Mouse (Mus musculus): ENCODE results near the gene Trak2. TPM values are rescaled to one million over a fixed set of nuclear protein-coding genes. Genes with fewer than 3 reads are reported as not detected.

Trak2 gene
- total and polyA plus RNA-seq, 2 experiments from 2014 or later, result 13.3 to 46.7 TPM

- DNase-seq (ENCODE audit: low spot score) (no peak), ATAC-seq (ENCODE audit: low FRiP score) (no peak)
- Histone ChIP-seq H3K4me3 (ENCODE audit: low read depth, low read length) (no peak overlapping the region), H3K4me1 (ENCODE audit: insufficient read depth, low read length) (no peaks in the 10 kb centered on the region), H3K36me3 (ENCODE audit: insufficient read depth, low read length) (peaks cover 30% of the 10 kb centered on the region; the same call in 1 of the 2 replicates), H3K9me3 (ENCODE audit: low read length) (no peaks in the 10 kb centered on the region), H3K9ac (replicated peaks; ENCODE audit: low read length, poor library complexity, severe bottlenecking) (no peak overlapping the region), H3K27me3 (ENCODE audit: insufficient read depth, low read length) (no peaks in the 10 kb centered on the region), H3K4me2 (ENCODE audit: low read depth, low read length, poor library complexity, severe bottlenecking) (no peak overlapping the region), H3K27ac (ENCODE audit: low read depth, low read length) (no peak overlapping the region)
- 86% methylated on average over 5 of the region's 5 CpGs for WGBS
- no peak for TF ChIP-seq CTCF (IDR thresholded peaks at IDR 0.05)
These were observed 11.4 kb upstream of the Trak2 start for GRCm38 (mm10) chr1:58984586-58984985.

DNA sequence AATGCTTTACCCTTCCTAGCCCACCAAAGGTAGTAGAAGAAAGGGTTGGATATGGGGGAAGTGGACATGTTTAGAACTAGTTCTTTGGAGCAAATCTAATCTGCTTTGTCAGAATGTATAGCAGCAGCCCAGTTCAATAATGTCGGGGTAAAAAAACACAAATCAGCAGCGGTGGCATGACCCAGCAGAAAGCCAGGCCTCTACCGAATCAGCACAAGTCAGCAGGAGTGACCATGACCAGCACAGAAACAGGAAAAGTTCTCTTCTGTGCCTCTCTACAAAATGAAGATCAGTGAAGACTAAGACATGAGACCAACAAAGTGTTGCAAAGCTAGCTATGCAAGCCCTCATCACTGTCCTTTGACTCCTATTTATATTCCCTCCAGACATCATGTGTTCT, 9.0 kb upstream of the Trak2 start:
- no peak for TF ChIP-seq CTCF (IDR thresholded peaks at IDR 0.05)
- no peaks in the 10 kb centered on the region for H3K9me3 ChIP-seq (ENCODE audit: low read length)
- WGBS, result 85% methylated on average over 3 of the region's 3 CpGs
- ATAC-seq (ENCODE audit: low FRiP score) (no peak), DNase-seq (ENCODE audit: low spot score) (no peak)
- H3K27ac ChIP-seq (ENCODE audit: low read depth, low read length), result no peak overlapping the region
- H3K9ac ChIP-seq (replicated peaks; ENCODE audit: low read length, poor library complexity, severe bottlenecking), result no peak overlapping the region
- H3K4me3 ChIP-seq (ENCODE audit: low read depth, low read length), result no peak overlapping the region
- H3K27me3 ChIP-seq (ENCODE audit: insufficient read depth, low read length), result no peaks in the 10 kb centered on the region
- peaks cover 32% of the 10 kb centered on the region for H3K36me3 ChIP-seq (ENCODE audit: insufficient read depth, low read length)
- H3K4me2 ChIP-seq (ENCODE audit: low read depth, low read length, poor library complexity, severe bottlenecking), result no peak overlapping the region
- H3K4me1 ChIP-seq (ENCODE audit: insufficient read depth, low read length), result no peaks in the 10 kb centered on the region

- under 1% methylated on average over 28 of the region's 28 CpGs for WGBS
- no peak; the same call in 1 of the 2 replicates for ATAC-seq (ENCODE audit: low FRiP score)
- DNase-seq (ENCODE audit: low spot score), result peak; percentile 71
These were observed 322 bp downstream of the Trak2 start for GRCm38 (mm10) chr1:58972851-58973365.

DNA sequence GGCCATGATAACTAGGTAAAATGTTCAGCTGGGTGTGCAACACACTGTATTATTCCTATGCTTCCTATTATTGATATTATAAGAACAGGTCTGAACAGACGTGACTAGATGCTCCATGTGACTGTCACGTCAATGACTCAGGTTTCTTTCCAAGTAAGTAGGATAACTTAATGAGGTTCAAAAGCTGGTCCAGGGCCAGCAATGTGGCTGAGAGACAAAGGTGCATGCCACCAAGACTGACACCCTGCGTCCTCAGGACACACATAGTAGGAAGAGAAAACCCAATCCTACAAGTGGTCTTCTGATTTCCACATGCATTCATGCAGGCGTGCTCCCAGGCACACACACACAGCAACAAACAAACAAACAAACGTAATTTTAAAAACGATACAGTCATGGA, 2.1 kb downstream of the Trak2 start:
- Histone ChIP-seq H3K27me3 (ENCODE audit: insufficient read depth, low read length) (no peaks in the 10 kb centered on the region), H3K36me3 (ENCODE audit: insufficient read depth, low read length) (no peaks in the 10 kb centered on the region), H3K9ac (replicated peaks; ENCODE audit: low read length, poor library complexity, severe bottlenecking) (no peak overlapping the region), H3K4me2 (ENCODE audit: low read depth, low read length, poor library complexity, severe bottlenecking) (no peak overlapping the region; the same call in 1 of the 2 replicates), H3K4me1 (ENCODE audit: insufficient read depth, low read length) (peaks cover 11% of the 10 kb centered on the region; the same call in 1 of the 2 replicates), H3K4me3 (ENCODE audit: low read depth, low read length) (no peak overlapping the region), H3K27ac (ENCODE audit: low read depth, low read length) (no peak overlapping the region), H3K9me3 (ENCODE audit: low read length) (no peaks in the 10 kb centered on the region)
- no peak for TF ChIP-seq CTCF (IDR thresholded peaks at IDR 0.05)
- 88% methylated on average over 6 of the region's 6 CpGs for WGBS
- ATAC-seq (ENCODE audit: low FRiP score) (no peak), DNase-seq (ENCODE audit: low spot score) (no peak)

More at GRCm38 (mm10) chr1:58972851-58973365, 322 bp downstream of the Trak2 start:
- peaks cover 5% of the 10 kb centered on the region; the same call in 1 of the 2 replicates for H3K36me3 ChIP-seq (ENCODE audit: insufficient read depth, low read length)
- peak overlapping the region; percentile 68 for H3K4me2 ChIP-seq (ENCODE audit: low read depth, low read length, poor library complexity, severe bottlenecking)
- peak overlapping the region; percentile 83 for H3K27ac ChIP-seq (ENCODE audit: low read depth, low read length)
- H3K9me3 ChIP-seq (ENCODE audit: low read length), result no peaks in the 10 kb centered on the region
- H3K27me3 ChIP-seq (ENCODE audit: insufficient read depth, low read length), result no peaks in the 10 kb centered on the region
- H3K4me1 ChIP-seq (ENCODE audit: insufficient read depth, low read length), result peaks cover 11% of the 10 kb centered on the region; the same call in 1 of the 2 replicates
- peak overlapping the region; percentile 92 for H3K9ac ChIP-seq (replicated peaks; ENCODE audit: low read length, poor library complexity, severe bottlenecking)
- no peak for TF ChIP-seq CTCF (IDR thresholded peaks at IDR 0.05)
- peak overlapping the region; percentile 94 for H3K4me3 ChIP-seq (ENCODE audit: low read depth, low read length)

GRCm38 (mm10) chr1:58970054-58970453, 3.2 kb downstream of the Trak2 start:
- Histone ChIP-seq H3K9ac (replicated peaks; ENCODE audit: low read length, poor library complexity, severe bottlenecking) (no peak overlapping the region), H3K4me2 (ENCODE audit: low read depth, low read length, poor library complexity, severe bottlenecking) (no peak overlapping the region), H3K27me3 (ENCODE audit: insufficient read depth, low read length) (no peaks in the 10 kb centered on the region), H3K9me3 (ENCODE audit: low read length) (no peaks in the 10 kb centered on the region), H3K36me3 (ENCODE audit: insufficient read depth, low read length) (no peaks in the 10 kb centered on the region), H3K27ac (ENCODE audit: low read depth, low read length) (no peak overlapping the region), H3K4me3 (ENCODE audit: low read depth, low read length) (no peak overlapping the region), H3K4me1 (ENCODE audit: insufficient read depth, low read length) (peaks cover 11% of the 10 kb centered on the region; the same call in 1 of the 2 replicates)
- ATAC-seq (ENCODE audit: low FRiP score) (no peak), DNase-seq (ENCODE audit: low spot score) (no peak)
- 54% methylated on average over 5 of the region's 5 CpGs for WGBS
- no peak for TF ChIP-seq CTCF (IDR thresholded peaks at IDR 0.05)

- H3K9ac ChIP-seq (replicated peaks; ENCODE audit: low read length, poor library complexity, severe bottlenecking), result no peak overlapping the region
- no peak overlapping the region for H3K4me3 ChIP-seq (ENCODE audit: low read depth, low read length)
- no peaks in the 10 kb centered on the region for H3K36me3 ChIP-seq (ENCODE audit: insufficient read depth, low read length)
- H3K27ac ChIP-seq (ENCODE audit: low read depth, low read length), result no peak overlapping the region
- peaks cover 11% of the 10 kb centered on the region; the same call in 1 of the 2 replicates for H3K4me1 ChIP-seq (ENCODE audit: insufficient read depth, low read length)
- H3K9me3 ChIP-seq (ENCODE audit: low read length), result no peaks in the 10 kb centered on the region
- no peak overlapping the region for H3K4me2 ChIP-seq (ENCODE audit: low read depth, low read length, poor library complexity, severe bottlenecking)
- ATAC-seq (ENCODE audit: low FRiP score), result no peak
- WGBS, result 34% methylated on average over 4 of the region's 4 CpGs
- TF ChIP-seq CTCF (IDR thresholded peaks at IDR 0.05), result no peak
- DNase-seq (ENCODE audit: low spot score), result no peak
- no peaks in the 10 kb centered on the region for H3K27me3 ChIP-seq (ENCODE audit: insufficient read depth, low read length)
These were observed 5.7 kb downstream of the Trak2 start for GRCm38 (mm10) chr1:58967534-58967933.

Measured in midbrain, postnatal 0 days (tissue).